Mouse (Mus musculus) midbrain, postnatal 0 days (tissue): ENCODE data around the gene Setd3. TPM values are rescaled to one million over a fixed set of nuclear protein-coding genes. Genes with fewer than 3 reads are reported as not detected.

Experiments
- ATAC-seq: fragments of 200-750 bp; cut with Nextera tagmentation; 2 replicates; pipeline ENCODE4 v1.8.0; 2017; ENCODE audit warnings: moderate number of reproducible peaks, mild to moderate bottlenecking, moderate TSS enrichment, moderate library complexity; ENCODE audit not compliant: low FRiP score
- DNase-seq: peaks from one replicate; pipeline ENCODE4 v3.0.0-alpha.2; 2015; ENCODE audit warnings: low spot score
- H3K27ac ChIP-seq: fragments of 300-500 bp; sonication (generic); 2 replicates; pipeline ENCODE4 v1.5.1; 2014; ENCODE audit warnings: low read depth, mild to moderate bottlenecking, low read length, mixed read lengths
- H3K27me3 ChIP-seq: fragments of 300-500 bp; sonication (generic); 2 replicates; pipeline ENCODE4 v1.6.1; 2014; ENCODE audit warnings: low read length, control low read depth, mixed read lengths; ENCODE audit not compliant: insufficient read depth
- H3K36me3 ChIP-seq: fragments of 300-500 bp; sonication (generic); 2 replicates; pipeline ENCODE4 v1.6.1; 2014; ENCODE audit warnings: low read length, control low read depth, mixed read lengths; ENCODE audit not compliant: insufficient read depth
- H3K4me1 ChIP-seq: fragments of 300-500 bp; sonication (generic); 2 replicates; pipeline ENCODE4 v1.6.1; 2014; ENCODE audit warnings: mild to moderate bottlenecking, control low read depth, antibody characterized with exemption, low read length, mixed read lengths; ENCODE audit not compliant: insufficient read depth
- H3K4me2 ChIP-seq: fragments of 300-500 bp; sonication (generic); 2 replicates; pipeline ENCODE4 v1.6.1; 2014; ENCODE audit warnings: low read depth, mild to moderate bottlenecking, low read length, mixed read lengths; ENCODE audit not compliant: poor library complexity, severe bottlenecking
- H3K4me3 ChIP-seq: fragments of 300-500 bp; sonication (generic); 2 replicates; pipeline ENCODE4 v1.5.1; 2014; ENCODE audit warnings: low read depth, mild to moderate bottlenecking, low read length, moderate library complexity
- H3K9ac ChIP-seq: fragments of 300-500 bp; sonication (generic); replicated peaks from 2 replicates; pipeline ENCODE4 v1.6.1; 2014; ENCODE audit warnings: mild to moderate bottlenecking, low read length, moderate library complexity, mixed read lengths; ENCODE audit not compliant: poor library complexity, severe bottlenecking
- H3K9me3 ChIP-seq: fragments of 300-500 bp; sonication (generic); 2 replicates; pipeline ENCODE4 v1.6.1; 2016; ENCODE audit warnings: low read length, control low read depth
- CTCF ChIP-seq: IDR thresholded peaks from 2 replicates; pipeline ENCODE4 v1.5.1; 2016; ENCODE audit warnings: antibody characterized with exemption, mild to moderate bottlenecking
- WGBS: fragments of 180-500 bp; shearing (Covaris S2); extraction: QIAGEN DNeasy Blood & Tissue Kit; methylation state at CpG from one replicate; pipeline ENCODE4 v1.1.7; 2014; 5-methylcytosine and 5-hydroxymethylcytosine counted together
- polyA plus RNA-seq: library from polyadenylated mRNA; unstranded; fragments of >200 nt; fragmentation: Nextera tagmentation; extraction: Ambion mirVana; gene quantifications from 2 replicates; pipeline ENCODE4 v1.2.1, GENCODE M21; 2015
- total RNA-seq: library from RNA; depleted of rRNA; stranded (reverse); fragments of >200 nt; gene quantifications from 2 replicates; pipeline ENCODE4 v1.2.3, GENCODE M21; 2014; rRNA removed

The Setd3 gene
- total RNA-seq (74.6 and 95.5 TPM in 2 replicates), polyA plus RNA-seq (88.1 and 91.2 TPM in 2 replicates)

- TF ChIP-seq CTCF: no peak
- Histone ChIP-seq H3K27ac (peak within 1 kb of the TSS; percentile 86), H3K4me2 (peak within 1 kb of the TSS; percentile 86), H3K9ac (peak within 1 kb of the TSS; percentile 93), H3K4me1 (0 out of 2 replicates have a peak, but pooled peaks cover 3% of the 10 kb centered on the region), H3K27me3 (no peaks in the 10 kb centered on the region), H3K4me3 (peak within 1 kb of the TSS; percentile 99), H3K9me3 (no peaks in the 10 kb centered on the region), H3K36me3 (0 out of 2 replicates have a peak, but pooled peaks cover 9% of the 10 kb centered on the region)
- no peak for ATAC-seq
- DNase-seq: no peak
- no CpG with 5 or more reads among the region's 9 CpGs for WGBS
Observed at GRCm38 (mm10) chr12:108179246-108179320, at the start of gene Setd3. Gene Setd3 (minus strand): TSS chr12:108179314.

- H3K4me1 ChIP-seq: 0 out of 2 replicates have a peak, but pooled peaks cover 5% of the 10 kb centered on the region
- DNase-seq: no peak
Observed at GRCm38 (mm10) chr12:108227527-108227926, 48.4 kb upstream of the Setd3 start.

GRCm38 (mm10) chr12:108226941-108227340, 47.8 kb upstream of the Setd3 start:
- Histone ChIP-seq H3K36me3 (no peaks in the 10 kb centered on the region), H3K4me1 (0 out of 2 replicates have a peak, but pooled peaks cover 3% of the 10 kb centered on the region), H3K9me3 (no peaks in the 10 kb centered on the region), H3K9ac (no peak overlapping the region), H3K4me3 (no peak overlapping the region), H3K4me2 (no peak overlapping the region), H3K27ac (no peak overlapping the region), H3K27me3 (no peaks in the 10 kb centered on the region)
- WGBS: 91% methylated on average over 12 of the region's 12 CpGs
- TF ChIP-seq CTCF: no peak
- DNase-seq: no peak
- ATAC-seq: no peak

More at GRCm38 (mm10) chr12:108227527-108227926, 48.4 kb upstream of the Setd3 start:
- H3K27me3 ChIP-seq: no peaks in the 10 kb centered on the region
- no peak overlapping the region for H3K9ac ChIP-seq
- H3K36me3 ChIP-seq: no peaks in the 10 kb centered on the region
- WGBS: 80% methylated on average over 16 of the region's 16 CpGs
- ATAC-seq: no peak
- no peaks in the 10 kb centered on the region for H3K9me3 ChIP-seq
- H3K4me2 ChIP-seq: no peak overlapping the region
- TF ChIP-seq CTCF: no peak
- no peak overlapping the region for H3K27ac ChIP-seq
- no peak overlapping the region for H3K4me3 ChIP-seq

GRCm38 (mm10) chr12:108226216-108226615, 47.1 kb upstream of the Setd3 start:
- H3K4me1 ChIP-seq: peaks cover 4% of the 10 kb centered on the region; the same call in 1 of the 2 replicates
- WGBS: 76% methylated on average over 13 of the region's 13 CpGs

GRCm38 (mm10) chr12:108225781-108226180, 46.7 kb upstream of the Setd3 start:
- no peak for ATAC-seq
- 68% methylated on average over 7 of the region's 7 CpGs for WGBS
- Histone ChIP-seq H3K9me3 (no peaks in the 10 kb centered on the region), H3K9ac (no peak overlapping the region), H3K27me3 (no peaks in the 10 kb centered on the region), H3K27ac (no peak overlapping the region), H3K4me2 (no peak overlapping the region), H3K4me1 (peaks cover 6% of the 10 kb centered on the region; the same call in 1 of the 2 replicates), H3K4me3 (no peak overlapping the region), H3K36me3 (no peaks in the 10 kb centered on the region)
- no peak for DNase-seq
- no peak for TF ChIP-seq CTCF

More at GRCm38 (mm10) chr12:108226216-108226615, 47.1 kb upstream of the Setd3 start:
- H3K27me3 ChIP-seq: no peaks in the 10 kb centered on the region
- H3K9ac ChIP-seq: no peak overlapping the region
- no peak overlapping the region for H3K4me3 ChIP-seq
- ATAC-seq (no peak), DNase-seq (no peak)
- no peak for TF ChIP-seq CTCF
- H3K9me3 ChIP-seq: no peaks in the 10 kb centered on the region
- H3K36me3 ChIP-seq: no peaks in the 10 kb centered on the region
- no peak overlapping the region for H3K4me2 ChIP-seq
- no peak overlapping the region for H3K27ac ChIP-seq

- Histone ChIP-seq H3K4me1 (peaks cover 6% of the 10 kb centered on the region; the same call in 1 of the 2 replicates), H3K27me3 (no peaks in the 10 kb centered on the region), H3K27ac (no peak overlapping the region), H3K4me3 (no peak overlapping the region), H3K36me3 (no peaks in the 10 kb centered on the region), H3K9ac (no peak overlapping the region), H3K9me3 (no peaks in the 10 kb centered on the region), H3K4me2 (no peak overlapping the region)
- 40% methylated on average over 7 of the region's 8 CpGs for WGBS
- no peak for TF ChIP-seq CTCF
- DNase-seq (no peak), ATAC-seq (no peak)
Observed at GRCm38 (mm10) chr12:108223357-108223756, 44.2 kb upstream of the Setd3 start.
